Mouse (Mus musculus) liver, postnatal 0 days (tissue): ENCODE results near the gene Pif1. TPM values are rescaled to one million over a fixed set of nuclear protein-coding genes. Genes with fewer than 3 reads are reported as not detected.
A peak's percentile ranks its signal among the peaks of the same experiment; 100 is the strongest.

Experiments
- ATAC-seq: fragments of 200-750 bp; cut with Nextera tagmentation; 2 replicates; pipeline ENCODE4 v1.8.0; 2017; ENCODE audit warnings: mild to moderate bottlenecking, moderate library complexity
- DNase-seq: peaks from one replicate; pipeline ENCODE4 v3.0.0-alpha.2; 2016
- H3K27ac ChIP-seq: fragments of 300-500 bp; sonication (generic); 2 replicates; pipeline ENCODE4 v1.5.1; 2014; ENCODE audit warnings: antibody characterized with exemption, moderate library complexity, mild to moderate bottlenecking, low read depth
- H3K27me3 ChIP-seq: fragments of 300-500 bp; sonication (generic); 2 replicates; pipeline ENCODE4 v1.6.1; 2014; ENCODE audit warnings: low read length, control low read depth, mixed read lengths; ENCODE audit not compliant: insufficient read depth
- H3K36me3 ChIP-seq: fragments of 300-500 bp; sonication (generic); replicated peaks from 2 replicates; pipeline ENCODE4 v1.6.1; 2014; ENCODE audit warnings: mild to moderate bottlenecking, control low read depth, low read length, moderate library complexity, mixed read lengths; ENCODE audit not compliant: insufficient read depth
- H3K4me1 ChIP-seq: fragments of 300-500 bp; sonication (generic); 2 replicates; pipeline ENCODE4 v1.6.1; 2014; ENCODE audit warnings: antibody characterized with exemption, mild to moderate bottlenecking, control low read depth; ENCODE audit not compliant: insufficient read depth
- H3K4me2 ChIP-seq: fragments of 300-500 bp; sonication (generic); 2 replicates; pipeline ENCODE4 v1.6.1; 2014; ENCODE audit warnings: low read depth, mild to moderate bottlenecking, low read length, moderate library complexity, mixed read lengths
- H3K4me3 ChIP-seq: fragments of 300-500 bp; sonication (generic); 2 replicates; pipeline ENCODE4 v1.5.1; 2014; ENCODE audit warnings: low read depth, low read length
- H3K9ac ChIP-seq: fragments of 300-500 bp; sonication (generic); replicated peaks from 2 replicates; pipeline ENCODE4 v1.6.1; 2014; ENCODE audit warnings: mild to moderate bottlenecking, moderate library complexity
- H3K9me3 ChIP-seq: fragments of 300-500 bp; sonication (generic); 2 replicates; pipeline ENCODE4 v1.6.1; 2016; ENCODE audit warnings: mild to moderate bottlenecking, control low read depth, low read length, mixed read lengths
- CTCF ChIP-seq: sonication (generic); IDR thresholded peaks from 2 replicates; pipeline ENCODE4 v1.5.1; 2016; ENCODE audit warnings: antibody characterized with exemption, low read depth
- EP300 ChIP-seq: IDR thresholded peaks from 2 replicates; pipeline ENCODE4 v1.6.1; 2016; ENCODE audit warnings: antibody characterized with exemption, low read depth, mild to moderate bottlenecking
- WGBS: fragments of 180-500 bp; shearing (Covaris S2); extraction: QIAGEN DNeasy Blood & Tissue Kit; methylation state at CpG from one replicate; pipeline ENCODE4 v1.1.7; 2014; ENCODE audit not compliant: insufficient replicate concordance; 5-methylcytosine and 5-hydroxymethylcytosine counted together
- polyA plus RNA-seq: library from polyadenylated mRNA; unstranded; fragments of >200 nt; fragmentation: Nextera tagmentation; extraction: Ambion mirVana; gene quantifications from 2 replicates; pipeline ENCODE4 v1.2.1, GENCODE M21; 2015

The Pif1 gene
- polyA plus RNA-seq, 1 experiment from 2014 or later, result 3.5 TPM

GRCm38 (mm10) chr9:65545635-65546412, 41.1 kb upstream of the Pif1 start:
- Histone ChIP-seq H3K36me3 (no peaks in the 10 kb centered on the region), H3K4me1 (peaks cover 70% of the 10 kb centered on the region), H3K9me3 (no peaks in the 10 kb centered on the region), H3K4me2 (no peak overlapping the region), H3K27ac (peak overlapping the region; percentile 80), H3K4me3 (no peak overlapping the region), H3K27me3 (no peaks in the 10 kb centered on the region), H3K9ac (no peak overlapping the region)
- DNase-seq (peak; percentile 47), ATAC-seq (peak; percentile 30; the same call in 1 of the 2 replicates)
- TF ChIP-seq CTCF (no peak), EP300 (no peak)
- 68% methylated on average over 10 of the region's 10 CpGs for WGBS

- H3K4me2 ChIP-seq, result no peak overlapping the region
- H3K4me3 ChIP-seq, result no peak overlapping the region
- H3K4me1 ChIP-seq, result peaks cover 70% of the 10 kb centered on the region
- peak overlapping the region; percentile 80 for H3K27ac ChIP-seq
- TF ChIP-seq CTCF (no peak), EP300 (peak; percentile 63)
- no peak overlapping the region for H3K9ac ChIP-seq
- H3K27me3 ChIP-seq, result no peaks in the 10 kb centered on the region
- no peaks in the 10 kb centered on the region for H3K9me3 ChIP-seq
- peak; percentile 40 for ATAC-seq
- DNase-seq, result no peak
- WGBS, result 23% methylated on average over 4 of the region's 4 CpGs
- H3K36me3 ChIP-seq, result no peaks in the 10 kb centered on the region
These were observed 40.6 kb upstream of the Pif1 start for GRCm38 (mm10) chr9:65546413-65546695.

GRCm38 (mm10) chr9:65547111-65547510, 39.8 kb upstream of the Pif1 start:
- Histone ChIP-seq H3K4me2 (no peak overlapping the region), H3K27ac (peak overlapping the region; percentile 80), H3K36me3 (0 out of 2 replicates have a peak, but pooled peaks cover 2% of the 10 kb centered on the region), H3K9me3 (no peaks in the 10 kb centered on the region), H3K4me1 (peaks cover 68% of the 10 kb centered on the region), H3K4me3 (no peak overlapping the region), H3K27me3 (no peaks in the 10 kb centered on the region), H3K9ac (no peak overlapping the region)
- TF ChIP-seq CTCF, result no peak
- TF ChIP-seq EP300, result no peak
- ATAC-seq (no peak), DNase-seq (no peak)
- WGBS, result 81% methylated on average over 5 of the region's 5 CpGs

- Histone ChIP-seq H3K4me1 (peaks cover 67% of the 10 kb centered on the region), H3K4me3 (no peak overlapping the region), H3K9ac (no peak overlapping the region), H3K27ac (0 out of 2 replicates have a peak overlapping the region, but pooled peaks have one; percentile 18), H3K36me3 (peaks cover 7% of the 10 kb centered on the region; the same call in 1 of the 2 replicates), H3K27me3 (no peaks in the 10 kb centered on the region), H3K4me2 (no peak overlapping the region), H3K9me3 (no peaks in the 10 kb centered on the region)
- DNase-seq (peak; percentile 11), ATAC-seq (no peak)
- no peak for TF ChIP-seq EP300
- no peak for TF ChIP-seq CTCF
- 56% methylated on average over 4 of the region's 4 CpGs for WGBS
These were observed 39.1 kb upstream of the Pif1 start for GRCm38 (mm10) chr9:65547844-65548243.

- H3K9me3 ChIP-seq, result no peaks in the 10 kb centered on the region
- peaks cover 67% of the 10 kb centered on the region for H3K4me1 ChIP-seq
- H3K27ac ChIP-seq, result 0 out of 2 replicates have a peak overlapping the region, but pooled peaks have one; percentile 18
- peaks cover 8% of the 10 kb centered on the region; the same call in 1 of the 2 replicates for H3K36me3 ChIP-seq
- H3K9ac ChIP-seq, result no peak overlapping the region
- TF ChIP-seq EP300 (no peak), CTCF (no peak)
- 81% methylated on average over 8 of the region's 8 CpGs for WGBS
- no peak overlapping the region for H3K4me2 ChIP-seq
- ATAC-seq, result no peak
- no peak overlapping the region for H3K4me3 ChIP-seq
- H3K27me3 ChIP-seq, result no peaks in the 10 kb centered on the region
- DNase-seq, result no peak
These were observed 38.6 kb upstream of the Pif1 start for GRCm38 (mm10) chr9:65548311-65548710.

GRCm38 (mm10) chr9:65549139-65549538, 37.8 kb upstream of the Pif1 start:
- Histone ChIP-seq H3K4me3 (no peak overlapping the region), H3K4me1 (peaks cover 75% of the 10 kb centered on the region), H3K27me3 (no peaks in the 10 kb centered on the region), H3K4me2 (no peak overlapping the region), H3K36me3 (peaks cover 9% of the 10 kb centered on the region; the same call in 1 of the 2 replicates), H3K9me3 (no peaks in the 10 kb centered on the region), H3K27ac (no peak overlapping the region), H3K9ac (no peak overlapping the region)
- TF ChIP-seq EP300 (no peak), CTCF (no peak)
- DNase-seq, result no peak
- WGBS, result 77% methylated on average over 3 of the region's 3 CpGs
- ATAC-seq, result no peak
